Mouse (Mus musculus) ES-Bruce4 (cell line): ENCODE results near the gene Eif3c.

ENCODE experiments used
- CTCF ChIP-seq: IDR thresholded peaks from one replicate; pipeline ENCODE4 v1.8.1; 2011; ENCODE audit warnings: low read depth, low read length
- EP300 ChIP-seq: IDR thresholded peaks from 2 replicates; pipeline ENCODE4 v1.6.1; 2011; ENCODE audit warnings: low read depth, low read length; ENCODE audit not compliant: insufficient read depth
- POLR2A ChIP-seq: IDR thresholded peaks from one replicate; pipeline ENCODE4 v1.8.1; 2011; ENCODE audit warnings: low read length; ENCODE audit not compliant: insufficient read depth

- no peak for TF ChIP-seq EP300
- no peak for TF ChIP-seq CTCF
- no peak for TF ChIP-seq POLR2A
These were observed 17.6 kb upstream of the Eif3c start for GRCm38 (mm10) chr7:126583761-126584160.
